Mouse (Mus musculus) lung, adult 2 months (tissue): ENCODE measurements around the gene Methig1.
"Not testable (repeated sequence)": the region's sequence is repeated elsewhere in the genome, so short reads cannot be mapped to it uniquely, and the experiment has no call there.

Experiments
- CTCF ChIP-seq: fragments of 200-500 bp; IDR thresholded peaks from 2 replicates; pipeline ENCODE4 v1.5.1; 2011; ENCODE audit warnings: mild to moderate bottlenecking, low read length, control low read depth; ENCODE audit not compliant: insufficient read depth
- POLR2A ChIP-seq: fragments of 200-500 bp; IDR thresholded peaks from 2 replicates; pipeline ENCODE4 v1.6.1; 2011; ENCODE audit warnings: low read depth, mild to moderate bottlenecking, control low read depth, low read length, borderline replicate concordance; ENCODE audit errors: extremely low read depth

DNA sequence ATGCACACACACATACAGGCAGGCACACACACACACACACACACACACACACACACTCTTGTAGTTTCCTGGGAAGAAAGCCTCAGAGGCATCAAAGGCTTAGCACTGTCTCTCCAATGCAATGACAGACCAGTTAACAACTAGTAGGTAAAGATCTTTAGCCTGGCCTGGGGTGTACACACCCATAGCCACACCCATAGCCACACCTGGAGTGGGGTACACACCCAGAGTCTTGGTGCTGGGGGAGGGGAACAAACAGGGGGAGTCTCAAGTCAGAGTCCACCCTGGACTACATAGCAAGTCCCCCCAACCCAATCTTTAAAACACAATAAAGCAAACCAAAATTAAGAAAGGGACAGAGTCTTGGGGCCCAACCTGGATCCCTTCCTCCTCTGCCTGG lies 15.6 kb upstream of the Methig1 start:
- not testable (repeated sequence) for TF ChIP-seq CTCF, POLR2A
